Mouse (Mus musculus) hindbrain, postnatal 0 days (tissue): ENCODE data around the gene Macrod2. TPM values are rescaled to one million over a fixed set of nuclear protein-coding genes. Genes with fewer than 3 reads are reported as not detected.

Source experiments
- ATAC-seq: fragments of 200-750 bp; cut with Nextera tagmentation; 2 replicates; pipeline ENCODE4 v1.8.0; 2017; ENCODE audit warnings: mild to moderate bottlenecking, moderate TSS enrichment, moderate library complexity
- DNase-seq: peaks from one replicate; pipeline ENCODE4 v3.0.0-alpha.2; 2015; ENCODE audit warnings: low spot score
- H3K27ac ChIP-seq: fragments of 300-500 bp; sonication (generic); 2 replicates; pipeline ENCODE4 v1.5.1; 2014; ENCODE audit warnings: mild to moderate bottlenecking
- H3K27me3 ChIP-seq: fragments of 300-500 bp; sonication (generic); 2 replicates; pipeline ENCODE4 v1.6.1; 2014; ENCODE audit warnings: low read length, mixed read lengths; ENCODE audit not compliant: insufficient read depth
- H3K36me3 ChIP-seq: fragments of 300-500 bp; sonication (generic); 2 replicates; pipeline ENCODE4 v1.6.1; 2014; ENCODE audit warnings: low read length, mixed read lengths; ENCODE audit not compliant: insufficient read depth
- H3K4me1 ChIP-seq: fragments of 300-500 bp; sonication (generic); 2 replicates; pipeline ENCODE4 v1.6.1; 2014; ENCODE audit warnings: antibody characterized with exemption, low read length, mixed read lengths; ENCODE audit not compliant: insufficient read depth
- H3K4me2 ChIP-seq: fragments of 300-500 bp; sonication (generic); 2 replicates; pipeline ENCODE4 v1.6.1; 2014; ENCODE audit warnings: low read depth, mild to moderate bottlenecking, low read length, moderate library complexity, mixed read lengths
- H3K4me3 ChIP-seq: fragments of 300-500 bp; sonication (generic); 2 replicates; pipeline ENCODE4 v1.5.1; 2014; ENCODE audit warnings: low read length
- H3K9ac ChIP-seq: fragments of 300-500 bp; sonication (generic); replicated peaks from 2 replicates; pipeline ENCODE4 v1.6.1; 2014; ENCODE audit warnings: mild to moderate bottlenecking, low read length, moderate library complexity, mixed read lengths
- H3K9me3 ChIP-seq: fragments of 300-500 bp; sonication (generic); 2 replicates; pipeline ENCODE4 v1.6.1; 2016; ENCODE audit warnings: low read length, mixed read lengths
- CTCF ChIP-seq: IDR thresholded peaks from 2 replicates; pipeline ENCODE4 v1.5.1; 2016; ENCODE audit warnings: antibody characterized with exemption, control low read depth, low read depth
- WGBS: fragments of 180-500 bp; shearing (Covaris S2); extraction: QIAGEN DNeasy Blood & Tissue Kit; methylation state at CpG from one replicate; pipeline ENCODE4 v1.1.7; 2014; 5-methylcytosine and 5-hydroxymethylcytosine counted together
- polyA plus RNA-seq: library from polyadenylated mRNA; unstranded; fragments of >200 nt; fragmentation: Nextera tagmentation; extraction: Ambion mirVana; gene quantifications from 2 replicates; pipeline ENCODE4 v1.2.1, GENCODE M21; 2015
- total RNA-seq: library from RNA; depleted of rRNA; stranded (reverse); fragments of >200 nt; gene quantifications from 2 replicates; pipeline ENCODE4 v1.2.3, GENCODE M21; 2014

Macrod2 gene
- total and polyA plus RNA-seq, 2 experiments from 2014 or later = 18.3 to 60.0 TPM

DNA sequence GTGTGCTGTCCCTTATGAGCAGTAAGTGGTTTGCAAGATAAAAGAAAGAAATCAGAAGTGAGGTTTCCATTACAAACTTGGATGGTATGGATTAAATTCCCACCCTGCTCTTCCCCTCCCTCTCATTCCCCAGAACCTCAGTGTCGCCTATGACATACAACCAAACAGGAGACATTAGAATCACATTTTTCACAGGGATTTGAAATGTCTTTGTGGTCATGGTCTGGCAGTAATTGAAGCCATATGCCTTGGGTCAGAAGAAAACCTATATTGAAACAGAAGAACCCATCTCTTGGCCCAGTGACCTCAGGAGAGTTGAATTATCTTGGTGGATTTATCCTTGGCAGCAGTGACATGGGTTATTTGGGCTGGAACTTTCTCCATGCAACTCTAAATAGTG lies 778.1 kb downstream of the Macrod2 start:
- Histone ChIP-seq H3K4me3 (no peak overlapping the region), H3K27ac (no peak overlapping the region), H3K9me3 (no peaks in the 10 kb centered on the region), H3K4me2 (no peak overlapping the region), H3K36me3 (no peaks in the 10 kb centered on the region), H3K27me3 (no peaks in the 10 kb centered on the region), H3K4me1 (no peaks in the 10 kb centered on the region), H3K9ac (no peak overlapping the region)
- ATAC-seq = no peak
- WGBS = 68% methylated on average over 1 of the region's 1 CpGs
- TF ChIP-seq CTCF = no peak
- DNase-seq = no peak

DNA sequence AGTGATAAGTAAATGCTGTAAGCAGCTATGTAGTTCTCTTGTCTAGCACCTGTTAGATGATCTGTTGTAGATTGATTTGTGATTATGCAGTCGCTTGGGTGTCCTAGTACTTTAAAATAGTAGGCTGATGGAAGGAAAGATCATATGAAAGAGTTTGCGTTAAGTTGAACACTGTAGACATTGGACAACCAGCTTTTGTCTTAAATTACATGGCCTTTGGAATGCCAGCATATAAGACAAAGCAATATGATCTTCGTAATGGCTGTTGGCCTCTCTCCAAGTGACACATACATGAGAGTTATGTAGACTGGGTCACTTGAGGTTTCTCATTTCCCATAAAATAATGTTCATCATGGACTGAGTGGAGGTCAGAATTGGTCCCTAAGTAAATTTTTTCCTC lies 778.5 kb downstream of the Macrod2 start:
- H3K9ac ChIP-seq = no peak overlapping the region
- H3K27ac ChIP-seq = no peak overlapping the region
- H3K4me3 ChIP-seq = no peak overlapping the region
- no peaks in the 10 kb centered on the region for H3K4me1 ChIP-seq
- DNase-seq = no peak
- H3K9me3 ChIP-seq = no peaks in the 10 kb centered on the region
- no peaks in the 10 kb centered on the region for H3K27me3 ChIP-seq
- 75% methylated on average over 3 of the region's 3 CpGs for WGBS
- no peak for TF ChIP-seq CTCF
- no peaks in the 10 kb centered on the region for H3K36me3 ChIP-seq
- no peak overlapping the region for H3K4me2 ChIP-seq
- ATAC-seq = no peak

DNA sequence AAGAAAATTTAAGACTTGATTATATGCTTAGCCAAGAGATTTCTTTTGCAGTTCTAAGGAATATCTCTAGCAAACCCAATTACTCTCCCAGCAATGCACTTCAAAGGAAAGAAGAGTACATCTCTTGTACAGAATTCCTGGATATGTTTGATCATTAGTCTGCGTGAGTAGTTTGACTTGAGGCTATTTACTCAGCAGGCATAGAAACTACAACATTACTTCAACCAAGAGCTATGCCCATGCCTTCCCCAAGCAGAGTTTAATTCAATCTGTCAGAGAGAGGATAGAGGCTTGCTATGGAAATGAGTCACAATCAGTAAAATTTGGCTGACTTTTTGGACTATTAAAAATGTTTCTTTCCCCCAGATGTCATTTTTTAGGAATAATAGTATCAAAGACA lies 785.5 kb downstream of the Macrod2 start:
- no peak overlapping the region for H3K9ac ChIP-seq
- WGBS = 66% methylated on average over 1 of the region's 1 CpGs
- TF ChIP-seq CTCF = no peak
- no peak overlapping the region for H3K27ac ChIP-seq
- H3K4me1 ChIP-seq = no peaks in the 10 kb centered on the region
- DNase-seq (no peak), ATAC-seq (no peak)
- H3K27me3 ChIP-seq = no peaks in the 10 kb centered on the region
- no peaks in the 10 kb centered on the region for H3K36me3 ChIP-seq
- no peaks in the 10 kb centered on the region for H3K9me3 ChIP-seq
- no peak overlapping the region for H3K4me2 ChIP-seq
- H3K4me3 ChIP-seq = no peak overlapping the region

DNA sequence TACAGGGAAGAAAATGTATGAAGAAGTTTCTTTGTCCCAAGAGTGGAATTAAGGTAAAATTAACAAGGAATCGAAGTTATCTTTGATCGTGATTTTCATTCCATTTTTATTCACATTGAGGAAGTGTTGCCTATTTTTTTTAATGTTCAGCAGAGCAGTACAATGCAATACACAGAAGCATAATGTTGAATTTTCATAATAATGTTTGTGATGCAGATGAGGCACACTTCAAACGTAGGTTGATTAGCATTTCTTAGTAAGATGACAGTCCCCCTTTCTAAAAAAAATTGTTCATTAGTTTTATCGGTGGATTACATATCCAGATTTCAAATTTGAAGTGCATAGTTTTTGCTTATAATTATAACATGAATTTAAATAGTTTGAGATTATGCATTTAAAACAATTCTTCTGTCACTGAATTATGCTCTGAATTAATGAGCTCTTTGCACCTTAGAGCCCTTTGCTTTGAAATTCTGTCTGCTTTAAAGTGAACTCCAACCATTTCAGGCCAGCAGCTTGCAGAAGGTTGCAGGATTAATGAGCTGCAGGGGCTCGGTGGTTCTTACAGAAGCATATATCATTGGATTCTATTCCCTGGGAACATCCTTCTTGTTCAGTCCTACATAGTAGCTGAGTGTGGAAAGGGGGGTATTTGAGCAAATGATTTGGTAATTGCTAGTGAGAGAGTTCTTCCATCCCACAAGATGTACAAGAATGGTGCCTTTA lies 787.1 kb downstream of the Macrod2 start:
- Histone ChIP-seq H3K4me3 (no peak overlapping the region), H3K27ac (no peak overlapping the region), H3K36me3 (no peaks in the 10 kb centered on the region), H3K27me3 (no peaks in the 10 kb centered on the region), H3K9ac (no peak overlapping the region), H3K4me1 (no peaks in the 10 kb centered on the region), H3K4me2 (no peak overlapping the region), H3K9me3 (no peaks in the 10 kb centered on the region)
- DNase-seq (peak; percentile 4), ATAC-seq (no peak)
- WGBS = 50% methylated on average over 5 of the region's 5 CpGs
- TF ChIP-seq CTCF = no peak

DNA sequence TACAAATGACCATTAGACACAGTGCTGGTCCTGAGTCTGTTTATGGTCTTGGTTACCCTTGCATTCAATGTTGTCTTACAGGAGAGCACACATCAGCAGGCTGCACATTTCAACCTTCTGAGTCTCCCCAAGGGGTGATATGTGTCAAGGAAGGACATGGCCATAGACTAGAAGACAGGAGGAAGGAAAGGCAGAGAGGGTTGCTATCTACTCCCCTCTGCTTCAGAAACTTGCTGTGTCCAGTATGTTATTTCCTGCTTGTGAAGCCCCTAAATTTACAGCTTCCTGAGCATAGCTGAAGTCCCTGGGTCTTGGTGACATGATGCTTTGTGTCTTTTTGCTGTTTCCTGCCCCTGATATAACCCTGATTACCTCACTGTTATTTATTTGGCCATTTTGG lies 799.4 kb downstream of the Macrod2 start:
- Histone ChIP-seq H3K27ac (no peak overlapping the region), H3K9ac (no peak overlapping the region), H3K9me3 (no peaks in the 10 kb centered on the region), H3K4me2 (no peak overlapping the region), H3K4me3 (no peak overlapping the region), H3K27me3 (no peaks in the 10 kb centered on the region), H3K4me1 (no peaks in the 10 kb centered on the region), H3K36me3 (no peaks in the 10 kb centered on the region)
- TF ChIP-seq CTCF = no peak
- DNase-seq = no peak
- ATAC-seq = no peak

DNA sequence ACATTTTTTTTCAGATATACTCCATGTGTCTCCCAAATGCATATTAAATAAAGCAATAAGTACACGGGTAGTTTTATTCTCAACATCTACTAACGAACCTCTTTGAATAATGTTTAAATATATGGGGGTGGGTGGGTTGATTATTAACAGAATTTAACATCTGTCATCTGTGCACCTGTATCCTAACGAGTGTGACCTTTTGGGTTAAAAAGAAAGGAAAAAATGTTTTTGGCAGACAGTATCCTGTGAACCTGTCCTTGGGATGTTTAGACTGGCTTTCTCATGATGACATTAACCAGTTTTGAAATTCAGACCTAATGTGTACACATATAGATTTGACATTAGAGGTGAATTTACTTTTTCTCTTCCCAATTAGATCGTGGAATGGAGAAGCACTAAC lies 805.4 kb downstream of the Macrod2 start:
- Histone ChIP-seq H3K27me3 (no peaks in the 10 kb centered on the region), H3K27ac (no peak overlapping the region), H3K4me1 (no peaks in the 10 kb centered on the region), H3K36me3 (no peaks in the 10 kb centered on the region), H3K4me2 (no peak overlapping the region), H3K4me3 (no peak overlapping the region), H3K9ac (no peak overlapping the region), H3K9me3 (no peaks in the 10 kb centered on the region)
- no peak for ATAC-seq
- TF ChIP-seq CTCF = no peak
- WGBS = 75% methylated on average over 4 of the region's 4 CpGs
- no peak for DNase-seq

DNA sequence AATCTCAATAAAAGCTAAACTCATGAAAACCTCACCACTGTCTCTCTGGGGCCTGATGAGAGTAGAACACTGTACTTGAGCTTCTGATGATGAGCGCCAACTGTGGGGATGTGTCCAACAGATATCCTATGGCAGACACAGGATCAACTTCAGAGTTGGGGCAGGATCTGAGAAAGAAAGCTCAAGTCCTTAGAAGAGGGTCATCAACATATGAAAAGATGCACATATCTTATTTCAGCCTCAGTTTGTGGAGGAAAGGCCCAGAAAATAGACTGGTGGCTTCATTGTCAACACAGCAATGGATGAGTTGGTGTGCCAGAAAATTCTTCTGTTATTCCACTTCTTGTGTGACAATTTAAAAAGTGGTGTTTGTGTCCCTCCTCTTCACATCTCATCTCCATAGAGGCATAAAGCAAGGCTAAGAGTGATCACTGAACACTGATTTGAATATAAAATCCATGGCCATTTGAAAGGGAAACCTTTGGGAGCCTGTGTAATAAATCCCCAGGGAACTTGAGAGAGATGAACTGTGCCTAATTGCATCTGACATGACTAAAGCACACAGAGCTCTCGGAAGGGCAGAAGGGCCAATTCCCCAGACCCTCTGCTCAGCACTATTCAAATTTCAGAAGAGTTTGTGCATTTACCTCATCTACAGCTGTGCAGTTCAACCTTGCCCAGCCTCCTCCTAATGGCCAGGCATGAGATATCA lies 806.4 kb downstream of the Macrod2 start:
- DNase-seq = peak; percentile 27
- no peak overlapping the region for H3K9ac ChIP-seq
- H3K27ac ChIP-seq = no peak overlapping the region
- H3K9me3 ChIP-seq = no peaks in the 10 kb centered on the region
- H3K4me3 ChIP-seq = no peak overlapping the region
- no peaks in the 10 kb centered on the region for H3K4me1 ChIP-seq
- no peak for TF ChIP-seq CTCF
- H3K36me3 ChIP-seq = no peaks in the 10 kb centered on the region
- ATAC-seq = peak; percentile 40; the same call in 1 of the 2 replicates
- H3K27me3 ChIP-seq = no peaks in the 10 kb centered on the region
- no peak overlapping the region for H3K4me2 ChIP-seq
- WGBS = 64% methylated on average over 2 of the region's 2 CpGs
